Mouse (Mus musculus) G1E (cell line): ENCODE measurements at regions not wholly inside any gene's neighbourhood (a gene's known extent, or its start where the extent isn't known, plus 50 kb on each side); places are given as distances from the start of the nearest gene placed in this dataset.
A peak's percentile ranks its signal among the peaks of the same experiment; 100 is the strongest.

Source experiments
- ATAC-seq: 2 replicates; pipeline ENCODE4 v1.8.0; 2016; ENCODE audit warnings: mild to moderate bottlenecking; ENCODE audit not compliant: insufficient number of reproducible peaks, poor library complexity, low FRiP score, severe bottlenecking; ENCODE audit errors: extremely low read depth
- DNase-seq: peaks from one replicate; pipeline ENCODE4 v3.0.0; 2012; ENCODE audit warnings: low spot score
- H3K27me3 ChIP-seq: 2 replicates; pipeline ENCODE4 v1.6.1; 2012; ENCODE audit warnings: mild to moderate bottlenecking, low read length, inconsistent platforms; ENCODE audit not compliant: insufficient read depth
- H3K36me3 ChIP-seq: replicated peaks from 2 replicates; pipeline ENCODE3; 2012; ENCODE audit warnings: mild to moderate bottlenecking, inconsistent platforms
- H3K4me1 ChIP-seq: 2 replicates; pipeline ENCODE4 v1.6.1; 2012; ENCODE audit warnings: low read depth, low read length, inconsistent platforms, mixed read lengths; ENCODE audit not compliant: insufficient read depth
- H3K4me3 ChIP-seq: 2 replicates; pipeline ENCODE4 v1.5.1; 2012; ENCODE audit warnings: low read depth, mild to moderate bottlenecking, inconsistent platforms, low read length, moderate library complexity, mixed read lengths
- H3K9me3 ChIP-seq: replicated peaks from 2 replicates; pipeline ENCODE4 v1.6.1; 2012; ENCODE audit warnings: inconsistent platforms
- CTCF ChIP-seq: IDR thresholded peaks from 2 replicates; pipeline ENCODE4 v1.5.1; 2012; ENCODE audit warnings: low read depth, low read length, inconsistent platforms, mixed read lengths
- GATA1 ChIP-seq: IDR thresholded peaks from 2 replicates; pipeline ENCODE4 v1.6.1; 2012; ENCODE audit warnings: borderline replicate concordance, low read length, inconsistent platforms, mixed read lengths
- GATA2 ChIP-seq: IDR thresholded peaks from 2 replicates; pipeline ENCODE4 v1.6.1; 2012; ENCODE audit warnings: low read depth, low read length, inconsistent platforms, borderline replicate concordance
- POLR2AphosphoS5 ChIP-seq: IDR thresholded peaks from 2 replicates; pipeline ENCODE4 v1.6.1; 2012; ENCODE audit warnings: low read depth, low read length, inconsistent platforms; ENCODE audit not compliant: insufficient replicate concordance
- TAL1 ChIP-seq: conservative IDR thresholded peaks from 2 replicates; pipeline ENCODE4 v1.6.1; 2012; ENCODE audit warnings: low read depth, low read length, inconsistent platforms, mixed read lengths

- DNase-seq = no peak
- Histone ChIP-seq H3K4me3 (no peak overlapping the region), H3K9me3 (no peaks in the 10 kb centered on the region), H3K27me3 (peaks cover 5% of the 10 kb centered on the region), H3K4me1 (peaks cover 7% of the 10 kb centered on the region), H3K36me3 (no peaks in the 10 kb centered on the region)
- TF ChIP-seq POLR2AphosphoS5 (no peak), TAL1 (no peak), GATA2 (no peak), CTCF (no peak), GATA1 (no peak)
- ATAC-seq = no peak
Observed at GRCm38 (mm10) chr3:35688111-35688510, 65.8 kb upstream of the Atp11b start.

DNA sequence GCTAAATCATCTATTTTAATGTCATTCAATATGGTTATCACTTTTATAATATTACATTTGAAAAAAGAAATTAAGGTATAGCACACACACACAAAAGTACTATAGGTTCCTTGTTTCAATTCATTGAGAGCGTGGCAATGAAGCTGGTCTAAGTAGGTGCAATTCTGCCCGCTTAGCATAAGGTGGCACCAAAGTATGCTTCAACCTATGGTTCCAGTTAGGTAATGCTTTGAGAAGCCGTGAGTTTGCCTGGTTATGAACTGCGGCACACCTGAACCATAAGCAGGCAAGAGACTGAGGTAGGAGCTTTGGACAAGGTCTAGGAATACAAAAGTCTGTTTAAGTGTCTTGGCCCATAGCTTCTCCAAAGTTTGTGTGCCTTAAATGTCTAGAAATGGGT lies 65.1 kb upstream of the Atp11b start:
- DNase-seq (peak; percentile 24), ATAC-seq (0 out of 2 replicates have a peak, but pooled peaks have one; percentile 29)
- H3K27me3 ChIP-seq = peaks cover 5% of the 10 kb centered on the region
- H3K36me3 ChIP-seq = no peaks in the 10 kb centered on the region
- no peak overlapping the region for H3K4me3 ChIP-seq
- TF ChIP-seq GATA1 (no peak), CTCF (no peak), POLR2AphosphoS5 (no peak), TAL1 (no peak), GATA2 (no peak)
- no peaks in the 10 kb centered on the region for H3K9me3 ChIP-seq
- H3K4me1 ChIP-seq = peaks cover 14% of the 10 kb centered on the region

DNA sequence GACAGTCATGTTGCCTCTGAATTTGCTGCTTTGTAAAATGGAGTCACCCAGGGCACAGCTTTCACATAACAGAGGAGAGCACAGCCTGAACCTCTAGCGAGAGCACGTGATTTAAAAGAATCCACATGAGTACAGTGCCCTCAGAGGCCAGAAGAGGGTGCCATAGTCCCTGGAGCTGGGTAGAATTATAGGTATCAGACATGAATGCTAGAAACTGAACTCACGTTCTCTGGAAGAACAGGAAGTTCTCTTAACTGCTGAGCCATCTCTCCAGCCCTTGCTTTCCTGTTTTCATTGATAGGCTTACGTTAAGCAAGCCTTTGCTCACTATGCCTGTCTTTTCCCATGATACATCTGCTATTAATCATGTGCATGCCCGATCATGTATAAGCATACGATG lies 60.9 kb upstream of the Atp11b start:
- Histone ChIP-seq H3K9me3 (no peaks in the 10 kb centered on the region), H3K4me1 (peaks cover 11% of the 10 kb centered on the region), H3K27me3 (peaks cover 12% of the 10 kb centered on the region), H3K4me3 (no peak overlapping the region), H3K36me3 (no peaks in the 10 kb centered on the region)
- ATAC-seq (peak; percentile 78), DNase-seq (peak; percentile 65)
- no peak for TF ChIP-seq GATA2
- TF ChIP-seq CTCF = peak; percentile 75

- no peak for DNase-seq
- no peaks in the 10 kb centered on the region for H3K9me3 ChIP-seq
- H3K36me3 ChIP-seq = no peaks in the 10 kb centered on the region
- H3K27me3 ChIP-seq = peaks cover 12% of the 10 kb centered on the region
- ATAC-seq = no peak
- no peak overlapping the region for H3K4me3 ChIP-seq
- TF ChIP-seq CTCF (no peak), POLR2AphosphoS5 (no peak), TAL1 (no peak), GATA1 (no peak), GATA2 (no peak)
- peaks cover 11% of the 10 kb centered on the region for H3K4me1 ChIP-seq
Observed at GRCm38 (mm10) chr3:35693551-35693950, 60.4 kb upstream of the Atp11b start.

DNA sequence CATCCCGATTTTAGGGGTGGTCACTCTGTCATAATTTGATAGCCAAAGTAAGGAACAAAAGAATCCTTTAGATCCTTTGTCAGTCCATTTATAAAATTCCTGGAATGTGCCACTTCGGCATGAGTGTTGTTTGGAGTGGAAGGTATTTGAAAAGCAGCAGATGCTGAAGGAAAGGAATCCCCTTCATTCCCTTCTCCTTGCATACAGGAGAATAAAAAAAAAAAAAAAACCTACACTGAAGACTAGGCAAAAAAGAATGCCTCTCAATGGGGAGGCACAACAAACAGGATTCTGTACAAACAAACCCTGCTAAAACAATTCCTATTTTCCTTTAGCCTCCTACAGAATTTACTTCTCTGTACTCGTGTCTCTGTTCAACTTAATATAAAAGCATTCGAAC lies 59.7 kb upstream of the Atp11b start:
- no peak for DNase-seq
- no peak for ATAC-seq
- Histone ChIP-seq H3K4me3 (no peak overlapping the region), H3K27me3 (peaks cover 15% of the 10 kb centered on the region), H3K4me1 (peaks cover 11% of the 10 kb centered on the region), H3K36me3 (no peaks in the 10 kb centered on the region), H3K9me3 (no peaks in the 10 kb centered on the region)
- TF ChIP-seq TAL1 (no peak), GATA2 (no peak), POLR2AphosphoS5 (no peak), GATA1 (no peak), CTCF (no peak)

DNA sequence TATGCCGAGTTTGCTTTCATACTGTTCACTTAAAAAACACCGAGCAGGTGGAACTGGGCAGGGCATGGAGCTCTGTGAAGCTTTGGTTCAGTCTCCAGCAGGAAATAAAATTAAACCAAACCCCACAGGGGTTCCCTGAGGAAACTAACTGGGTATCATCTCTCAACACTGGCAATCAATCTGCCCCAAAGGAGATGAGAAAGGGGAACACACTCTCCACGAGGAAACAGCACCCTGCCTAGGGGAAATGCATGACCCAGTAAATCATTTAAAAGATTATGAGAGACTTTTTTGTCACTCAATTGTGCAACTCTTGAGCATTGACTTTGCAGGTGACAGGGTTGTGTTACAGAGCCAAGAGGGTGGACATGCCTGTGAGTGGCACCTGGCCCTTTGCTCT lies 58.0 kb upstream of the Atp11b start:
- DNase-seq (no peak), ATAC-seq (no peak)
- Histone ChIP-seq H3K36me3 (no peaks in the 10 kb centered on the region), H3K4me3 (no peak overlapping the region), H3K4me1 (peaks cover 11% of the 10 kb centered on the region), H3K27me3 (peaks cover 15% of the 10 kb centered on the region), H3K9me3 (no peaks in the 10 kb centered on the region)
- TF ChIP-seq GATA1 (no peak), POLR2AphosphoS5 (no peak), CTCF (no peak), TAL1 (no peak), GATA2 (no peak)

DNA sequence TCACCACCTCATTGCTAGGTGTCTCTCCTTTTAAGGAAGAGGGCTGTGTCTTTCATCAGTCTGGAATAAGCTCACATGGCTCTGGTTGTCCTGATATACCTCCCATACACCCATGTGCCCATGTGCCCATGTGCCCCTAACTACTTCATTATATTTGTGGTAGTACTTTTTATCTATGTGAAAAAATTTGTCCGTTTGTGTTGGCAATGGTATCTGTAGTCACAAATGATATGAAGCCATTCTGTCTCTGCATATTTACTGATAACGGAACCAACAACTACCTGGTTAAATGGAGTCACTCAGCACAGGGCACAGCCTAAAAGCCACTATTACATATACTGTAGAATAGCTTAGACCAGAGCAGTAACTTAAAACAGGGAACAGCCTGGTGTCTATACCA lies 54.6 kb upstream of the Atp11b start:
- ATAC-seq (no peak), DNase-seq (no peak)
- TF ChIP-seq GATA2 = no peak
- TF ChIP-seq POLR2AphosphoS5 = no peak
- TF ChIP-seq TAL1 = no peak
- no peak for TF ChIP-seq CTCF
- TF ChIP-seq GATA1 = no peak
- Histone ChIP-seq H3K9me3 (no peaks in the 10 kb centered on the region), H3K4me3 (no peak overlapping the region), H3K27me3 (peaks cover 28% of the 10 kb centered on the region), H3K4me1 (no peaks in the 10 kb centered on the region), H3K36me3 (no peaks in the 10 kb centered on the region)
